Mouse (Mus musculus) Patski (cell line): ENCODE data around the gene Gm38392. TPM values are rescaled to one million over a fixed set of nuclear protein-coding genes. Genes with fewer than 3 reads are reported as not detected.
A peak's percentile ranks its signal among the peaks of the same experiment; 100 is the strongest.

Source experiments
- ATAC-seq: fragments of 100-300 bp; one replicate; pipeline ENCODE4 v1.8.0; 2021
- CTCF ChIA-PET: fragments of 350-600 bp; sonication (Branson Sonifier 250); formaldehyde crosslinking; loops from one replicate; lab custom pipeline; 2022; ENCODE audit warnings: inconsistent platforms; lab: Charles Lee
- POLR2A ChIA-PET: fragments of 350-600 bp; sonication (Branson Sonifier 250); formaldehyde crosslinking; loops from one replicate; lab custom pipeline; 2022; ENCODE audit warnings: antibody characterized with exemption, inconsistent platforms; lab: Charles Lee
- DNase-seq: peaks from one replicate; pipeline ENCODE4 v3.0.0-alpha.2; 2011; ENCODE audit warnings: low read depth, low spot score
- H3K27me3 ChIP-seq: fragments of 371-371 bp; one replicate; pipeline ENCODE4 v1.5.1; 2021
- CTCF ChIP-seq: fragments of 100-300 bp; IDR thresholded peaks from one replicate; pipeline ENCODE4 v1.5.1; 2021
- in situ Hi-C: fragments of 300-500 bp; cut with MboI; formaldehyde crosslinking; loops from 3 replicates; pipeline ENCODE4 v1.11.1; 2018; ENCODE audit warnings: low pct_unique_long_range_greater_than_20kb, mixed read lengths
- polyA plus RNA-seq: library from polyadenylated mRNA; unstranded; gene quantifications from one replicate; pipeline ENCODE4 v1.2.3, GENCODE M21; 2021

The Gm38392 gene
- polyA plus RNA-seq, 1 experiment from 2014 or later = 0.19 TPM

DNA sequence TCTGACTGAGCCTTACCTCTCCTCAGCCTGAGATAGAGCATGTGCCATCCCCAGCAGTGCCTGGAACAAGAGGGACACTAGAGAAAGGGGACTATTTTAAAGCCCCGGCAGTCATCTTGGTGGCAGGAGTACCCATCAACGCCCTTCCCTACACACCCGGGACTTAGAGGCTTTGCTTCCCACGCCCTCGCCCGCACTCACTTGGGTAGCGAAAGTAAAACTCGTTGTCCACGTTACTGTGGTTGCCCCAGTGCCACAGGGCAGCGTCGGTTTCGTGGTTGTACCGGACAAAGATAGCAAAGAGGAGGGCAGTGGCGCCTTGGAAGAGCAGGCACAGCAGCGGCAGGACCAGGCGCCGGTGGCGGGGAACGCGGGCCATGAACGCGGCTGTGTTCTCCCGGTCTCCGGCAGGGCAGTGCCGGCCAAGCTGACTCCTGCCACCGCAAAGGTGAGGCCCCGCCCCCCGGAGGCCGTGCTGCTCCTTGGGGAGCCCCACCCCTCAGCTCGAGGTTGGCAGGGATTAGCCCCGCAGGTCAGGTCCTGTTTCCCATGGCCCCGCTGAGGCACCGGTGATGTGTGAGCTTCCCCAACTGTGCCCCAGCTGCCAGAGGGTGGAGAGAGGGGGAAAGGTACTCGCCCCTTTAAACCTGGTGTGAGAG, 32.6 kb downstream of the Gm38392 start, which contains the start of gene Rhbg:
Gene Rhbg (minus strand): TSS at position 442 of the 659 bp plus-strand sequence.
- H3K27me3 ChIP-seq = peaks cover 56% of the 10 kb centered on the region
- ChIA-PET POLR2A (interaction anchor here (0.5 to 0.8 kb wide), 2 partner anchors 74 to 76 kb away, joined by 3 to 4 read pairs; no protein-coding TSS in a partner anchor), CTCF (interaction anchor here (1.1 kb wide), 1 partner anchor 11 kb away, joined by 3 read pairs; no protein-coding TSS in a partner anchor)
- ATAC-seq (no peak), DNase-seq (no peak)
- in situ Hi-C loops = no loop called here
- TF ChIP-seq CTCF = no peak

DNA sequence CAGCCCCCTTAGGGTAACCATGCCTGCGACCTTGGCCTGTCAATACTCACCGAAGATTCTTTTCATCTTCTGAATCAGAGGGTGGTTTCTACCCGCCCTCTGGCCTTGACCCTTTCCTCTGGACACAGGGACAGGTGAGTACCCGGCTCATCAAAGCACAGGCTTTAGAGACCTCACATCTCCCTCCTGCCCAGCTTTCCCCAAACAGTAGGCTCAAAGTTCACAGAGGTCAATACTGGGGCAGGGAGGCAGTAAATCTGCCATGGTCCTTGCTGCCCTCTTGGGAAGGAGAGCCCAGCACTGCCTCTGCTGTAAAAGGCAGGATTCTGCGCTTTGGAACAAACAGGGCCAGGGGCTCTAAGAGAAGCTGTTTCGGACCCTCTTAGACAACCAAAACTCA, 34.3 kb downstream of the Gm38392 start:
- TF ChIP-seq CTCF = no peak
- ChIA-PET POLR2A (no interaction called here), CTCF (interaction anchor here (1.1 to 1.2 kb wide), 2 partner anchors 10 to 19 kb away, joined by 4 to 5 read pairs; no protein-coding TSS in a partner anchor)
- no peak for ATAC-seq
- no peak for DNase-seq
- in situ Hi-C loops = no loop called here
- peaks cover 63% of the 10 kb centered on the region for H3K27me3 ChIP-seq

GRCm38 (mm10) chr3:88248406-88248805, 38.6 kb downstream of the Gm38392 start:
- TF ChIP-seq CTCF = no peak
- ATAC-seq (no peak), DNase-seq (no peak)
- ChIA-PET POLR2A (no interaction called here), CTCF (interaction anchor here (1.6 kb wide), 1 partner anchor 57 kb away, joined by 4 read pairs; no protein-coding TSS in a partner anchor)
- H3K27me3 ChIP-seq = peaks cover 45% of the 10 kb centered on the region
- in situ Hi-C loops = no loop called here

GRCm38 (mm10) chr3:88247666-88248065, 39.3 kb downstream of the Gm38392 start:
- no peak for ATAC-seq
- H3K27me3 ChIP-seq = peaks cover 43% of the 10 kb centered on the region
- ChIA-PET POLR2A (no interaction called here), CTCF (interaction anchor here (1.1 to 1.8 kb wide), 2 partner anchors 14 to 70 kb away, joined by 4 read pairs; no protein-coding TSS in a partner anchor)
- in situ Hi-C loops = no loop called here
- no peak for DNase-seq
- TF ChIP-seq CTCF = no peak

DNA sequence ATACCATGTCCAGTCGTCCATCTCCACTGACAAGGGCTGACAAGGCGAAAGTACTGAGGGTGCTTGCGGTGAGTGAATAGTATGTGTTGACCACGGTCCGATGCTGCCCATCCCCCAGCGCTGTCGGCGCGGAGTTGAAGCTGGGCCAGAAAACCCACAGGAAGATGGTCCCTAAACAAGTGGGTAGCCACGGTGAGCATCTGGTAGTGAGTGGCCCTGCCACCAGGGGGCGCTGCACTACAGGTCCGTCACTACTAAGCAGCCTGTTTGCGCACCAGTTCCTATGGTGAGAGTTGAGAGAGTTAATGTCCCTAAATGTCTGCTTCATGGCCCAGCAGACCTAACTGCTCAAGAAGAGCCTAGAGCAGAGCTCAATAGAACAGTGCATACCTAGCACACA, 41.2 kb downstream of the Gm38392 start:
- peak; percentile 20 for ATAC-seq
- CTCF ChIA-PET = interaction anchor here (0.7 to 13.3 kb wide), 11 partner anchors 8 to 92 kb away, joined by 3 to 189 read pairs (median 4); partner anchors contain the start of gene Gm38392
- in situ Hi-C loops = no loop called here
- no peak for TF ChIP-seq CTCF
- peaks cover 44% of the 10 kb centered on the region for H3K27me3 ChIP-seq
- DNase-seq = no peak
- POLR2A ChIA-PET = no interaction called here

- no peak for TF ChIP-seq CTCF
- CTCF ChIA-PET = interaction anchor here (0.8 to 13.3 kb wide), 13 partner anchors 9 to 159 kb away, joined by 3 to 189 read pairs (median 4); partner anchors contain the start of gene Rhbg
Measured at GRCm38 (mm10) chr3:88244071-88244470, 42.9 kb downstream of the Gm38392 start.

DNA sequence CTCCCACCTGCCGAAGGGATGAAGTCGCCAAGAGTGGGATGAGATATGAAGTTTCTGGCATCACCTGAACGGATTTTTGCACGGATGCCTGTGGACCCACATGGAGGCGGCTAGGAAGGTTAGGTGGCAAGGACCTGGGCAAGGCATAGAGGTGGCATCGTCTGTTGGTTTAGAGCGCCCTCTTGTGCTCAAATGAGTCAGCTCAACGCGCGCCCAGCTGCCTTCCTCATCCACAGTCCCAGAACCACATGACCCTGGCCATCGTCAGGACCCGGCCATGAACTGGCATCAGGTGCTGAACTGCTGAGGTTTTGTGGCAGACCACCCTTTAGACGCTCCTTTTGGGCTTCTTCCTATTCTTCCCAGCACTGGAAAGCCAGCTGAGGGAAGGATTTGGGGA, 44.5 kb downstream of the Gm38392 start:
- POLR2A ChIA-PET = interaction anchor here (0.6 kb wide), 1 partner anchor 32 kb away, joined by 3 read pairs; no protein-coding TSS in a partner anchor
- TF ChIP-seq CTCF = no peak
- DNase-seq (no peak), ATAC-seq (peak; percentile 47)
- peaks cover 41% of the 10 kb centered on the region for H3K27me3 ChIP-seq
- in situ Hi-C loops = loop anchor here (5.0 kb wide), 2 partner anchors 50 to 155 kb away; no protein-coding TSS in a partner anchor
- CTCF ChIA-PET = interaction anchor here (1.0 to 13.3 kb wide), 21 partner anchors 10 to 256 kb away, joined by 3 to 189 read pairs (median 4); no protein-coding TSS in a partner anchor

More at GRCm38 (mm10) chr3:88244071-88244470, 42.9 kb downstream of the Gm38392 start:
- in situ Hi-C loops = loop anchor here (5.0 kb wide), 2 partner anchors 52 to 157 kb away; no protein-coding TSS in a partner anchor
- POLR2A ChIA-PET = no interaction called here
- ATAC-seq (no peak), DNase-seq (no peak)
- H3K27me3 ChIP-seq = peaks cover 52% of the 10 kb centered on the region

DNA sequence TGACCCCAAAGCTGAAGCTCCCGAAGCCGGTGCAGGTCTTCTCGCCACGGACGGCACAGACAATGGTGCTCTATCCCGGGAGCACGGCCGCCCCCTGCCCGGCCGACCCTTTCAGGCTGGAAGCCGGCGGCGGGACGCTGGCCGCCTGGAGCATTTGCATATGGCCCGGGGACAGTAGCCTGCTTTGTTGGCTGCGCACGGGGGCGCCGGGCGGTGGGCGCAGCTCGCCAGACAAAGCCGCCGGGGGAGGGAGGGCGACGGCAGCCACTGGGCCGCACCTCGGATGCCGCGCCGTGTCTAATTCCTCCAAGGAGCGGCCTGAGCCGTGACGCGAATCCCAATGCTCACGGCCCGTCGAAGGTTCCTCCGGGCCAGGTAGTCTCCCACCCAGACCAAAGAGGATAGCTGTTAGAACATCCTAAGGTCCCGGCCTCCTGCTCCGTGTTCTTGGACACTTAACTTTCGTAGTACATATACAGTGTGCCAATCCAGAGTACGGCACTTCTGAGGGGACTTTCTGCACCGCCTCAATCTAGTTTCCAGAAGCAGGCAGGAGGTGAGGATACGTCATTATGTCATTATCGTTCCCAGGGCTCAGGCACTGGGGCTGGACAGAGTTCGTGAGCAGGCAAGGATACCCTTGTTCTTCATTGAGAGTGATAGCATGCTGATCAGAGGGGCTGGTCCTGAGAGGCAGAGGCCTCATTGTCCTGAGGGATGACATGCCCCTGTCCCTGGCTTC, 45.8 kb downstream of the Gm38392 start:
- peaks cover 32% of the 10 kb centered on the region for H3K27me3 ChIP-seq
- ATAC-seq = no peak
- DNase-seq = no peak
- TF ChIP-seq CTCF = no peak
- in situ Hi-C loops = loop anchor here (5.0 kb wide), 2 partner anchors 49 to 154 kb away; no protein-coding TSS in a partner anchor
- ChIA-PET CTCF (interaction anchor here (1.5 to 13.3 kb wide), 4 partner anchors 50 to 153 kb away, joined by 3 to 189 read pairs (median 10); no protein-coding TSS in a partner anchor), POLR2A (no interaction called here)

DNA sequence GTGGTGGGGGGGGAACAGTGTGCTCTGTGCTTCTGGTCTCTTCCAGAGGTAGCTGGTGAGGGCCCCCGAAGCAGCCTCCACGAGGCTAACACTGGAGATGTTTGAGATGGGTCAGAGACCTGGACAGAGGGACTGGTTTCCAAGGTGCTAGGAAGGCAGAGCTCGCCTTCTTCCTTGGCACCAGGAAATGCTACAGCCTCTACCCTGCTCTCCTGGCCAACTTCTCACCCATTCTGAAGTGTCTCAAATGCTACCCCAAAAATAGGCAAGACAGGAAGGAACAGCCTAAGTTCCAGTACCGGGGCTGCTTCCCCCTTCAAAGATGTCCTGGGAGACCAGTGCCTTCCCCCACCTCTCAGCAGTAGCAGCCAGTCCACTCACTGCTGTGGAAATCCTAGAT, 47.6 kb downstream of the Gm38392 start:
- no peak for TF ChIP-seq CTCF
- CTCF ChIA-PET = interaction anchor here (1.2 to 13.3 kb wide), 3 partner anchors 19 to 48 kb away, joined by 3 to 189 read pairs (median 4); no protein-coding TSS in a partner anchor
- ATAC-seq (no peak), DNase-seq (no peak)
- in situ Hi-C loops = no loop called here
- H3K27me3 ChIP-seq = peaks cover 22% of the 10 kb centered on the region
- POLR2A ChIA-PET = interaction anchor here (1.2 kb wide), 1 partner anchor 63 kb away, joined by 3 read pairs; no protein-coding TSS in a partner anchor
